Mouse (Mus musculus) lung, postnatal 36 days (tissue): ENCODE data around the gene Cep95.

Experiments used
- DNase-seq: peaks from one replicate; pipeline ENCODE4 v3.0.0; 2022; ENCODE audit warnings: mixed read lengths

Cep95 gene

GRCm38 (mm10) chr11:106815331-106815730, 26.3 kb downstream of the Cep95 start:
- no peak for DNase-seq

- DNase-seq = no peak
These were observed 26.7 kb downstream of the Cep95 start for GRCm38 (mm10) chr11:106815761-106816160.

GRCm38 (mm10) chr11:106816316-106816715, 27.3 kb downstream of the Cep95 start:
- DNase-seq = no peak

- DNase-seq = no peak
These were observed 28.1 kb downstream of the Cep95 start for GRCm38 (mm10) chr11:106817156-106817555.

- no peak for DNase-seq
These were observed 28.8 kb downstream of the Cep95 start for GRCm38 (mm10) chr11:106817808-106818207.

- DNase-seq = peak; percentile 21
These were observed 29.3 kb downstream of the Cep95 start for GRCm38 (mm10) chr11:106818341-106818740.

DNA sequence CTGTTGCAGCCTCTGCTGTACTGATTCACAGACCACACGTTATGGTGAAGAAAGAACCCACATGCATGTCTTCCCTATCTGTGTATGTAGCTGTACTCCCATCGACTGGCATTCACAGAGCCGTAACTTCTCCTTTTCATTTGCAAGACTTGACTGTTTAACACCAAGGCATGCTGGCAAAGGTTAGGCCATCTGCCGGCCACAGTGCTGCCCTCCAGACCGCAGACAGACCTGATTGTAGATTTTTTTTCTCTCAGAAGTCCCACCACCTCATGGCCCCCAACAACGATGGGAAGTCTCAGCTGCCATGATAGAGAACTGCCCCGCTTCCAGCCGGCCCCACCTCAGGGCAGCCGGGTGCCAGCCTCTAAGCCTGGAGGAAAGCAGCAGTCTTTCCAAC, 30.5 kb downstream of the Cep95 start:
- peak; percentile 28 for DNase-seq

DNA sequence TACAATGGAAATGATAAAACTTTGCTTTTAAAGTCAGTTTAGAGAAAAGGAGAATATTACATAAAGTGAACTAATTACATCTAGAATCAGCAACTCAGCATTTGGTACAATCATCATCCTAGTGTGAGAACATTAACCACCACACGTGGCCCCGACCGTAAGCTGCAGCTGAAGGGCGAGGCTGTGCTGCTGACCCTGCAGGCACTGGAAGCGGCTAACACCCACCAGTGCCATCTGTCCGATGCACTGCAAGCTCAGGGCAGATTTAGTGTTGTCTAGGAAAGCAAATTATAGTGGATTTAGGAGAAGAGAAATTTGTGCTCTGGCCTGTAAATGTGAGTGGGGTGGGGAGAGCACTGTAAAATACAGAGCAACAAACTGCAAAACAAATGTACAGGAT, 31.2 kb downstream of the Cep95 start:
- no peak for DNase-seq

DNA sequence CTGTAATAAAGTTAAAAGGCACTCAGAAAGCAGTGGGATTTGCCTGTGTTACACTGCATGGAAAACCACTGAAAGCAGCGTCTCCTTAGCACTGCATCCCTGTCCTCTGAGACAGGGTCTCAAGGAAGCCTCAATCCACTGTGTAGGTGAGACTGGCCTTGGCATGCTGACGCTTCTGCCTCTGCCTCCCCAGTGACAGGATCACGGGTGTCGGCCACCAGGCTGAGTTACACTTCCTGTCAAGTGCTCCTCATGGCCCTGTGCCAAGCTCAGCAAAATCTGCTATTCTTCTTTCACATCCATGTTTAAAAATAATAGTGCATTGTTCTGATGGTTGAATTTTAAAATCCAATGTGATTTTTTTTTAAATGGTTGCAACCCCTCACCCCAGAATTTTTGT, 31.9 kb downstream of the Cep95 start:
- peak; percentile 81 for DNase-seq

- DNase-seq = no peak
These were observed 32.3 kb downstream of the Cep95 start for GRCm38 (mm10) chr11:106821397-106821796.

GRCm38 (mm10) chr11:106822491-106822890, 33.4 kb downstream of the Cep95 start:
- no peak for DNase-seq

DNA sequence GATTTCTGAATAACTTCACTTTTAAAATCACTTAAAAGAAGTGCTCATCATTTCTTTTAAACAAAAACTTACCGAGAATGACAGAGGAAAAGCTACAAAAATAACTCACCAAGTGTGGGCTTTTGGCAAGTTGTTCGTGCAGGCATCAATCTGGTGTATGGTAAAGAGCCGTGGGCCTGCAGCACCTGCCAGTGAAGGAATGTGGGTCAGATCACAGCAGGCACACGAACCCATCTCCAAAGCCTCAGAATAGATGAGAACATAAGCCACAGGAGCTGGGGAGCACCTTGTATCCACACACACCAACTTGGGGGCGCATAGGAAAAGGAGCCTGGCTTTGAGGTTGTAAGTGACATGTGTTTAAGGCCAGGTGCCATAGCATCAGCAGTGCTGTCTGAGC, 33.9 kb downstream of the Cep95 start:
- DNase-seq = no peak

DNA sequence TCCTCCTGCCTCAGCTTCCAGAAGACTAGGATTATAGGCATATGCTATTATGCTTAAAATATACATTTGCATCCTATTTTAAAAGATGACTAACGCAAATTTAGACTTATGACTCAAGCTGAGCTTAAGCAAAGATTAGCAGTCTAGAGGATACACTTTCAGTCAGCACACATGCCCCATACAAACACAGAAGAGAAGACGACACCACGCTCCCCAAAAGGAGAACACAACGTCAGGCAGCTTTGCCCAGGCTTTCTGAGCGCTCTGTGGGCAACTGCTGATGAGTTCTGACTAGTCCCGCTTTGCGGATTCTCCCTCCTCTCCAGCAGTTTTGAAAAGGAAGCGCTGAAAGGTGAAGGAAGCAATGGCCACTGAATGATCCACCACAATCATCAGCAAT, 34.7 kb downstream of the Cep95 start:
- no peak for DNase-seq

- DNase-seq = no peak
These were observed 35.4 kb downstream of the Cep95 start for GRCm38 (mm10) chr11:106824403-106824802.

DNA sequence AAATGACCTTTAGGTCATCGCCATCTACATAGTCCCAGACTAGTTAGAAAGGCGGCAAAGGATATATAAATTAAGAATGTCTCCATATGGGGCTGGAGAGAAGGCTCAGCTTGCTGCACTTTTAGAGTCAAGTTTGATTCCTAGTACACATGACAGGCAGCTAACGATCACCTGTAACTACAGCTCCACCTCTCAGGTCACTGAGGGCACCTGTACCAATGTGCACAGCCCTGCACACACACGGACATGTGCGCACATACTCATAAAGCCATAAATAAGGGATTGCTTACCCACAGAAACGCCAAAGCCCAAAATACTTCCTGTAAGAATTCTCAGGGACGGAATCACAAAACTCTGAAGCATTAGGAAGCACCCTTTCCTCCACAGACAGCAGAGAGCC, 39.0 kb downstream of the Cep95 start:
- DNase-seq = no peak

DNA sequence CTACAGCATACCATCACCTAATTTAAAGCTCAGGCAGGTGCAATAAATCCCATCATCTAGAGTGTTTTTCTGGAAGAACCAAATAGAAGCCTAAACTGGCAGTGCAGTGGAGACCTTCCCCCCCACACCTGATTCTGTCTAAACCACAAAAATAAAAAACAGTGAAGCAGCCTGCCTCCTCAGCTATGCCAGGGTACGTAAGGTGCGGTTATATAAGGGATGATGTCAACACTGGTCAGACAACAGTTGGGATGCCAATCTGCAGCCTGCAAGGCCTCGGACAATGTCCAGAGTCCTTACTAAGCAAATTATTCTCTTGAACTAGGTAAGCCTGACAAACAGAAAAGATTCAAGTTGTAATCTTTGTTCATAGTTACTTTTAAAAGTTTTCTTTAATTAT, 53.0 kb downstream of the Cep95 start:
- DNase-seq = no peak

- DNase-seq = no peak
These were observed 62.4 kb downstream of the Cep95 start for GRCm38 (mm10) chr11:106851438-106851837.
